Mouse (Mus musculus) urinary bladder, postnatal 25 days (tissue): ENCODE data around the gene Spag5.

Source experiments
- DNase-seq: peaks from one replicate; pipeline ENCODE4 v3.0.0; 2022; ENCODE audit warnings: low spot score

Spag5 gene

GRCm38 (mm10) chr11:78353081-78353480 lies 51.8 kb downstream of the Spag5 start:
- no peak for DNase-seq

- DNase-seq: no peak
Measured at GRCm38 (mm10) chr11:78354905-78355304, 53.6 kb downstream of the Spag5 start.

GRCm38 (mm10) chr11:78355471-78356238 lies 54.3 kb downstream of the Spag5 start:
- peak; percentile 79 for DNase-seq

GRCm38 (mm10) chr11:78358330-78359007 lies 57.1 kb downstream of the Spag5 start:
- no peak for DNase-seq

GRCm38 (mm10) chr11:78360125-78360788 lies 58.9 kb downstream of the Spag5 start:
- DNase-seq: peak; percentile 73

GRCm38 (mm10) chr11:78360789-78361131 lies 59.4 kb downstream of the Spag5 start:
- no peak for DNase-seq

- DNase-seq: no peak
Measured at GRCm38 (mm10) chr11:78363309-78364007, 62.1 kb downstream of the Spag5 start.

GRCm38 (mm10) chr11:78364103-78364502 lies 62.8 kb downstream of the Spag5 start:
- DNase-seq: no peak

GRCm38 (mm10) chr11:78367456-78368225 lies 66.3 kb downstream of the Spag5 start:
- peak; percentile 53 for DNase-seq

- DNase-seq: no peak
Measured at GRCm38 (mm10) chr11:78370389-78370788, 69.1 kb downstream of the Spag5 start.

GRCm38 (mm10) chr11:78371711-78372110 lies 70.4 kb downstream of the Spag5 start:
- no peak for DNase-seq
